Mouse (Mus musculus): ENCODE data around the gene C730034F03Rik.

The C730034F03Rik gene

DNA sequence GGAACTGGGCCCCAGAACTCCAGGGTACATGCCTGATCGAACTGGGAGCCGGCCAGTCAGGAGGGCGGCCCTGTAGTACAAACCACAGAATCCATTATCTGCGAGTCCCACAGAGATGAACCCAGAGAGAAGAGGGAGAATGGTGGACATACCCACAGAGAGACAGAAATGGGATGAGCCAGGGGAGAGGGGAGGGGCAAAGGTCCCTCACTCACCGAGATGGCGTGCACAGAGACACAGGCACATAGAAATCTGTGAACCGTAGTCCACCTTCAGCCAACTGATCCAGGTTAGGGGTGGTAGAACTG lies 45.9 kb downstream of the C730034F03Rik start:
- no peak for DNase-seq (ENCODE audit: low read depth, low spot score)

DNA sequence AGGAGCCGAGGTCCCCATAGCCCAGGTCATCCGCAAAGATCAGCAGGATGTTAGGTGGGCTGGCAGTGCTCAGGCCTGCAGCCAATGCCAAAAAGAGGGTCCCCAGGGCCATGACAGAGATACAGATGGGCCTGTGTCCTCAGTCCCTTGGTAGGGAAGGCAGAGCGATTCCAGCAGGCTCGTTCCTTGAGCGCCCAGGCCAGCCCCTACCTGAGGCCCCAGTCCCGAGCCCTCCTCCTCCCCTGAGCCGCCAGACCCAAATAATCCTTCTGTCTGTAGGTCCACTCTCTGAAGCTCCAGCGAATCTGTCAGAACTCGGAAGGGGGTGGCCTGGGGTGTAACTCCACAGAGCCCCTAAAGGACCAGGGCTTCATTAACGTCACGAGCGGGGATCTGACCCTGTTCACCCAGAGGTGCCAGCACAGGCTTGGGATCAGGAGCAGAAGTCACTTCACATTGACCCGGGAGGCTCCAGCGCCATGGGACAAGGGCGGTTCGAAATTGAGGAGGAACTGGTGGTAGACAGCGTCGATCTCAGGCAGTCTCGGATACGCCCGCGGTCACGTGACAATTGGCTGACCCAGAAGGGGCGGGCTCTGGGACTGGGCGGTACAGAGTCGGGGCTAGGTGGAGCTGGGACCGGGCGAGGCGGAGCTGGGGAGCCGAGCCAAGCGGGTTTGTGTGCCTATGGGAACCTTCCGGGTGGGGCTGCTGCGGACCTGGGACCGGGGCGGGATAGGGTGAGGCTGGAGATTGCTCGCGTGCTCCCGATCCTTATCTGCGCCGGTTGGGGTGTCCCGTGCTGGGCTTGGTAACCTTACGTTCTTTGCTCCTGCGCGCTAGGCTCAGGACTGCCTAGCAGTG lies 46.5 kb downstream of the C730034F03Rik start:
- no peak for DNase-seq (ENCODE audit: low read depth, low spot score)

DNA sequence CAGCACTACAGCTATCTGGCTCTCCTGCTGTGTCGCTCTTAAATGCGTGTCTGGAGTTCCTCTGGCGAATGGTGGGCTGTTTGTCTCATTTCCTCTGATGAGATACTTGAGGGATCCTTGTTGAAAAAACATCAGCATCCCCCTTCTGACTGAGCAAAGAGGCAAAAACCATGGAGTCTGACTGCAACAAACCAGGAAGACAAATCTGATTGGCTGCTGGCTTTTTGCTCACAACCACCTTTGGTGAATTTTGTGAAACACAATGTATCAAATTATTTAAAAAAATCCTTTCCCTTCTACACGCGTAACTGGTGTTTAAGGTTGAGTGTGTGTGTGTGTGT lies 47.1 kb downstream of the C730034F03Rik start:
- no peak for DNase-seq (ENCODE audit: low read depth, low spot score)

DNA sequence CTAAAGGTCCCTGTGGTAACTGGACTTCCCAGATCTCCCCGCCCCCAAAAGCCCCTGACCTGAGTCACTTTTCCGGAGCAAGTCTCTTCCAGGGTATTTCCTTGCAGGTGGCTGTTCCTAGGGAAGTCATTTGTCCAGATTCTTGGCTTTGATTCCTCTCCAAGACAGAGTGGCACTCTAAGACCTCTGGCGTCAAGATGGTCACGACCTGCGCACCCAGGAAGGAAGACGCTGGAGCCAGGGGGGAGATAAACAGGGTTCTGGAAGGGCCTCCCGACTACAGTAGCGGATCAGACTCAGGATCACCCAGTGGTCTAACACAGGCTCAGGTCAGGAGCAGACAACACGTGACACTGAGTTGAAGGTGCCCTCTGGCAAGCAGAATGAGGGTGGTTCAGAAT lies 47.7 kb downstream of the C730034F03Rik start, which contains the start of gene Arsa:
Gene Arsa (minus strand): TSS at position 335 of the 401 bp plus-strand sequence.
- no peak for DNase-seq (ENCODE audit: low read depth, low spot score)

DNA sequence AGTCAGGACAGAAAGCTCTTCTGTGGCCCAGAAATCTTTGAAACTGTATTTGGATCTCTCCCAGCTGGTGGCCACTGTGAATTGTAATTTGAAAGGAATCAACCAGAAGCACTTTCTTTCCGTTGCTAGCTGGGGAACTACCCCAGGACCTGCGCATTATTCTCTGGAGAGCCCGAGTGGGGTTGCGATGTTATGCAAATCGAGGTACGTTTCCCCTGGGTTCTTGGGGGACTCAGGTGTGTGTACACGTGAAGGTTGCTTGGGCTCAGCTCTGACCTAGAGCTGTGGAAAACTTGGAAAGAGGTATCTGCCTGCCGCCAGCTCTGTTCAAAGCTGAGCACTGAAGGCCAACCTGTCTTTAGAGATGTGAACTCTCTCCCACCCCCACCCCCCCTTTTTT lies 48.4 kb downstream of the C730034F03Rik start:
- no peak for DNase-seq (ENCODE audit: low read depth, low spot score)

DNA sequence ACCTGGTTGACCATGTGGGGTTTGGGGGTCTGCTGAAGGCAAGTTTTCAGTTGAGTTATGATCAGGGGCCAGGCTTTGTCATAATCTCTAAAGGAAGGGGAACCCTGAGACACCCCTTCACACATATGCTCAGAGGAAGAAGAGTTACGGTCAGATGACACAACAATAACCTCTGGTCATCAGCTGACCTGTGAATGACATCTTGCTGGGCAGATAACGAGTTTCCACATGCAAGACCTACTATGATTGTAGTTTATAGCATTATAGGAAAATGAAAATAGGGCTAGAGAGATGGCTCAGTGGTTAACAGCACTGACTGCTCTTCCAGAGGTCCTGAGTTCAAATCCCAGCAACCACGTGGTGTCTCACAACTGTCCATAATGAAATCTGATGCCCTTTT lies 49.2 kb downstream of the C730034F03Rik start:
- DNase-seq (ENCODE audit: low read depth, low spot score), result no peak

Data from WW6 (cell line).